Mouse (Mus musculus) embryonic fibroblast, embryonic 13.5 days (primary cell): ENCODE data around the gene Smarcb1.

Experiments
- CTCF ChIP-seq: IDR thresholded peaks from 2 replicates; pipeline ENCODE4 v1.5.1; 2011; ENCODE audit warnings: mild to moderate bottlenecking, control low read depth, low read length, moderate library complexity, borderline replicate concordance; ENCODE audit not compliant: insufficient read depth
- POLR2A ChIP-seq: IDR thresholded peaks from 2 replicates; pipeline ENCODE4 v1.6.1; 2011; ENCODE audit warnings: low read depth, mild to moderate bottlenecking, control low read depth, low read length, moderate library complexity

DNA sequence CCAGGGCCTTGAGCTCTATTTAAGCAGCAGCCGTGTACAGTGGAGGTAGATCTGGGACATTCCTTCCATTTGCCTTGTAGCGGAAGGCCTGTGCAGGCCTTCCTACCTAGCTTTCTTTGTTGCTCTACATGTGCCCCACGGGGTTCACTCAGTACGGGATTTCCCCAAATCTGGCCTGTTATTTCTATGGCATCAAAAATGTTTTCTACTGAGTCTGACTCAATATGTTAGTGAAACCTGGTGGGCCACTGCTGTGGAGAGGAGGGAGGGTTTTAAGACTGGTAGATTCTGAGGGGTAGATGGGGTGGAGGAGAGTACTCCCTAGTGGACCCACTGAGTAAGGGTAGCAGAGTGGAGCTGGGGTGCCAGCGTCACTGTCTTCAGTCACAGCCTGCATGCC lies 25.7 kb downstream of the Smarcb1 start:
- TF ChIP-seq CTCF: no peak
- no peak for TF ChIP-seq POLR2A
